Mouse (Mus musculus): ENCODE measurements around the gene Runx2.

GRCm38 (mm10) chr17:44518156-44518555 is 296.4 kb downstream of the Runx2 start:
- TF ChIP-seq POLR2A (IDR thresholded peaks at IDR 0.05; ENCODE audit: low read depth, low read length), result no peak
- TF ChIP-seq CTCF (conservative IDR thresholded peaks at IDR 0.05; ENCODE audit: insufficient read depth, insufficient read length, low read depth, low read length), result no peak
